Mouse (Mus musculus): Measurements from ENCODE around the gene Pkm. TPM values are rescaled to one million over a fixed set of nuclear protein-coding genes. Genes with fewer than 3 reads are reported as not detected.

Gene Pkm
- polyA plus RNA-seq, 2 experiments from 2014 or later, result 694 to 839 TPM

DNA sequence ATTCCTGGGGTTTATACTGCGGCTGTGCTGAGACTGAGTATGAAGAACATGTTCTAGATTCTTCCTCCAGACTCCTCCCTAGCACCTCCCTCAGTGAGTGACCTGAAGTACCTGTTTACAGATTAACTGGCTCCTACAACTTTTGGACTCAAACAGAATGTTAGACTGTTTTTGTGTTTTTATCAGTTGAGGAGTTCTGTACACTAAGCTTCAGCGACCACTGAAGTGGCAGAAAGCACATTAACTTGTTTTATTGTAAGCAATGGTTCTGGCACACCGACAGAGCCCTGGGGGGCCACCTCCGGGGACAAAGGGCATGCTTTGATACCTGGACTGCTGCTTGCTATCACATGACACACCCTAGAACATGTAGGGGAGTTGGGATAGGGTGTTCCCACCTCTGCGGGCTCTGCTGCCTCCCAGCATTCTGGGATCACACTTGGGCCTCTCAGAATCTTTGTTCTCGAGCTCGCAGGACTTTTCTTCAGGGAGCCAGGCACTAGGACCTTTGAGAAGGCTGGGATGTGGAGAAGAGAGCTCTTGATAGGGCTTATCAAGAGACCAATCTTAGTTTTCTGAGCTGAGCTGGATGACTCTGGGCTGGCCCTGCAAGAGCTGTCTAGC is 60.2 kb downstream of the Pkm start:
- no peak for ATAC-seq

DNA sequence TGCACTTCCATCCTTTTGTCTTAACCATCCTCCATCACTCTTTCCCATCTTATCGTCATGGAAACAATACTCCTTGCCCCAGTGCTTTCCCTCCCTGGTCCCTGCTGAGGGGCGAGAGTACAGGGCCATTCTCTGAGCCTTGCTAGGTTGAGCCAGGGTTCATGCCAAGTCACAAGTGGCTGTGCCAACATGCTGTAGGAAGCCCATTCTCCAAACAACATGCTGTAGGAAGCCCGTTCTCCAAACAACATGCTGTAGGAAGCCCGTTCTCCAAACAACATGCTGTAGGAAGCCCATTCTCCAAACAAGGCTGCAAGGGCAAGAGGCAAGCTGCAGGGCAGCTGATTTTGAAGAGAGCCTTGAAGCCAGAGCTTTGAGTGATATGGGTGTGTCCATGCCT is 62.1 kb downstream of the Pkm start:
- no peak for ATAC-seq

GRCm38 (mm10) chr9:59721144-59721543 is 65.0 kb downstream of the Pkm start:
- no peak for ATAC-seq

DNA sequence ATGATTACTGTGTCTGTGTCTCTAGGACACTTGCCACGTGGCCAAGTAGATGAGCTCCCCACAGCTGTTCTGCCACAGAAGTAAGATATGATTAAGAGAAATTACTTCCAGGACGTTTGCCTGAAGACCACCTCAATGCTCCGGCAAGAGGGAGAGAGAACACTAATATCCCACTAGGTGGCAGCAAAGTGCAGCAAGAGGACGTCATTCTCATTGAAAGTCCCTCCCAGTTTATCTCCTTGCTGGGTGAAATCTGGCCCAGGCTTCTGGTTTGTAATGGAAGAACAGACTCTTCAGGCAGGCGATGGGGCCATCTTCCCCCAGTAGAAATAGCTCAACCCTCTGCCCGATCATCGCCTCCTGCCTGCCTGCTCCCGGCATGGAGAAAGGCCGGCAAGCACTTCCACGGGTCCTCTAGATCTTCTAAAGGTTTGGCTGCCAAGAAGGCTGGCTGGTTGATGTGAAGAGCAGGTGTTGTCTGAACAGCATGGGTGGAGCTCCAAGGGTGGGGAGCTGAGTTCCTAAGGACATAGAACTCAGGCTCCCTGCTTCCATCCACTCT is 67.0 kb downstream of the Pkm start:
- no peak for ATAC-seq

GRCm38 (mm10) chr9:59723791-59724442 is 67.7 kb downstream of the Pkm start:
- ATAC-seq, result no peak

- ATAC-seq, result no peak
Observed at GRCm38 (mm10) chr9:59725515-59725914, 69.3 kb downstream of the Pkm start.

DNA sequence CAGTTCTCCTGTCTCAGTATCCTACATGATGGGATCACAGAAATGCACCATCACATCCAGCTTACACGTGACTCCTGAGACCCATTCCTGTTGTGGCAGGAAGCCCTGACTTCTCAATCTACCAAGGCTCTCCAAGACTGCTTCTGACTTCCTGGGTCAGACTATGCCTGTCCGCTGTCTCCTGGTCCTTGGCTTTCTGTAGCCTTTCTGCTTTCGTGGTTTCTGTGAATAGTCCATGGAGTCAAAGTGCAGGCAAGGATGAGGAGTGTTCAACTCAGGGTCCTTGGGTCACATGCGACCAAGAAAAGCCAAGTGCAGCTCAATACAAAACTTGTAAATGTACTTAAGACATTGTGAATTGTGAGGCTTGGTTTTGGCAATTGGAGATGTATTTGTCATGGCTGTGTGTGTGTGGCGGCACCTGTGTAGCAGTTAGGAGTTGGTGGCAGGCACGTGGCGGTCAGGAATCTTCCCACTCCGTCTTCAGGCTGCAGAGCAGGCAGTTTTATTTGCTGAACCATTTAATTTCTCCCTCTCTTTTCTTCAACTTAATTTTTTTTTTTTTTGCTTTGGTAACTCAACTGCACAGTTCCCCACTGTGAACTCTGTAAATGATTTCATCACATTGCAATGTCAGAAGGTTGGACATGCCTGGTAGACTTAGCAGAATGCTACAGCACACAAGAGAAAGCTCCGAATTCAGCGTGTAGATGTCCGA is 71.6 kb downstream of the Pkm start:
- no peak for ATAC-seq

Other genes with a start within 250 kb of the Pkm start
- gene Arih1, start 169.8 kb upstream of the Pkm start, polyA plus RNA-seq (2017; shearing (Covaris generic)), result 10 to 100 TPM; 17.1 to 29.8 TPM
- 10 to 100 TPM; 25.8 to 32.0 TPM for gene Hexa, start 116.8 kb upstream of the Pkm start, polyA plus RNA-seq (2017; shearing (Covaris generic))
- not detected for gene Tmem202, start 116.5 kb upstream of the Pkm start, polyA plus RNA-seq (2017; shearing (Covaris generic))
- not detected for gene Celf6, start 78.5 kb upstream of the Pkm start, polyA plus RNA-seq (2017; shearing (Covaris generic))
- 10 to 100 TPM; 28.2 to 31.0 TPM for gene Parp6, start 39.1 kb upstream of the Pkm start, polyA plus RNA-seq (2017; shearing (Covaris generic))
- gene Gramd2, start 23.8 kb downstream of the Pkm start, polyA plus RNA-seq (2017; shearing (Covaris generic)), result not detected
- gene Senp8, start 94.3 kb downstream of the Pkm start, polyA plus RNA-seq (2017; shearing (Covaris generic)), result 1 to 10 TPM; 5.0 to 5.4 TPM
- gene Myo9a, start 94.5 kb downstream of the Pkm start, polyA plus RNA-seq (2017; shearing (Covaris generic)), result 10 to 100 TPM; 31.8 to 42.8 TPM

All from activated CD4-positive, CD25-positive, alpha-beta regulatory T cell, adult 4 months (primary cell).